Mouse (Mus musculus): ENCODE results near the gene Ppp1r16b. TPM values are rescaled to one million over a fixed set of nuclear protein-coding genes. Genes with fewer than 3 reads are reported as not detected.
A peak's percentile ranks its signal among the peaks of the same experiment; 100 is the strongest.

Gene Ppp1r16b
- polyA plus RNA-seq, 1 experiment from 2014 or later: 6.0 TPM

DNA sequence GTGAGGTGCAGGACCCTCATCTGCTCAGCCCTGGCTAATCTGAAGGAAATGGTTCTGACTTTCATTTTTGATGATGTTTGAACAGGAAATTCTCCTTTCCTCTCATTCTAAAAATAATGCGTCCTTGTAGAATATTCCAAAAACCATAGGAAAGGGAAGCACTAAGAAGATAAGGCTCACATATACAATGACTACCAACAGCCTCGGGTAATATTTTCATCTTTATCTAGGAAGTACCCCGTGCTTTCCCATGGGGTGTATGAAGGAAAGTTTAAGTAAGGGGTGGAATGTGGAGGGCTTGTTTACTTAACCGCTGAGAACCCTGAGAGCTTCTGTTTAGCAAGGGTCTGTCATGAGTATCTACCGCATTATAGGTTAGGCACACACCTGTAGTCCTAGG lies 37.0 kb downstream of the Ppp1r16b start:
- H3K4me3 ChIP-seq (ENCODE audit: low read depth, low read length): no peak overlapping the region
- H3K4me1 ChIP-seq (ENCODE audit: control insufficient read depth, insufficient read depth, low read length): no peaks in the 10 kb centered on the region
- WGBS: 65% methylated on average over 5 of the region's 5 CpGs
- no peak overlapping the region for H3K4me2 ChIP-seq (replicated peaks; ENCODE audit: low read depth, low read length)
- H3K27ac ChIP-seq (ENCODE audit: low read length): no peak overlapping the region
- H3K27me3 ChIP-seq (ENCODE audit: control insufficient read depth, insufficient read depth, low read length): no peaks in the 10 kb centered on the region
- no peaks in the 10 kb centered on the region for H3K36me3 ChIP-seq (ENCODE audit: control insufficient read depth, insufficient read depth, low read length)
- no peak for ATAC-seq (ENCODE audit: insufficient number of reproducible peaks, insufficient read depth, low FRiP score, low read depth)
- no peaks in the 10 kb centered on the region for H3K9me3 ChIP-seq (ENCODE audit: control insufficient read depth, low read depth, low read length)
- H3K9ac ChIP-seq (replicated peaks; ENCODE audit: low read depth, low read length): no peak overlapping the region

DNA sequence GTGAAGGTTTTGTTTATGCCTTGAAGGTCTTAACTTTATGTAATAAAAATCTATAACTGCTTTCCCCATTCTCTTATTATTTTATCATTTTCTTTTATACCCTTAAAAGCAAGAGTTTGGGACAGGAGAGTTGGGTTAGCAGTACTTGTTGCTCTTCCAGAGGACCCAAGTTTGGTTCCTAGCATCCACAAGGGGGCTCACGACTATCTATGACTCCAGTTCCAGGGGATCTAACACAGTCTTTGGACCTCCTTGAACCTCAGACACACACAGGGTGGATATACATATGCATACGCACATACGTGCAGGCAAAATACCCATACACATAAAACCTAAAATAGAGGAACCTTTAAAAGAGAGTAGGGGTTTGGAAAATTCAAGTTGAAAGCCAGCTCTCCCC lies 39.5 kb downstream of the Ppp1r16b start:
- Histone ChIP-seq H3K27ac (ENCODE audit: low read length) (no peak overlapping the region), H3K4me1 (ENCODE audit: control insufficient read depth, insufficient read depth, low read length) (no peaks in the 10 kb centered on the region), H3K4me2 (replicated peaks; ENCODE audit: low read depth, low read length) (no peak overlapping the region), H3K9ac (replicated peaks; ENCODE audit: low read depth, low read length) (no peak overlapping the region), H3K27me3 (ENCODE audit: control insufficient read depth, insufficient read depth, low read length) (no peaks in the 10 kb centered on the region), H3K36me3 (ENCODE audit: control insufficient read depth, insufficient read depth, low read length) (no peaks in the 10 kb centered on the region), H3K9me3 (ENCODE audit: control insufficient read depth, low read depth, low read length) (no peaks in the 10 kb centered on the region), H3K4me3 (ENCODE audit: low read depth, low read length) (no peak overlapping the region)
- ATAC-seq (ENCODE audit: insufficient number of reproducible peaks, insufficient read depth, low FRiP score, low read depth): no peak
- WGBS: 70% methylated on average over 3 of the region's 3 CpGs

- no peaks in the 10 kb centered on the region for H3K27me3 ChIP-seq (ENCODE audit: control insufficient read depth, insufficient read depth, low read length)
- no peak overlapping the region for H3K4me2 ChIP-seq (replicated peaks; ENCODE audit: low read depth, low read length)
- no peaks in the 10 kb centered on the region for H3K4me1 ChIP-seq (ENCODE audit: control insufficient read depth, insufficient read depth, low read length)
- no peak for ATAC-seq (ENCODE audit: insufficient number of reproducible peaks, insufficient read depth, low FRiP score, low read depth)
- WGBS: 88% methylated on average over 6 of the region's 6 CpGs
- no peaks in the 10 kb centered on the region for H3K36me3 ChIP-seq (ENCODE audit: control insufficient read depth, insufficient read depth, low read length)
- H3K9ac ChIP-seq (replicated peaks; ENCODE audit: low read depth, low read length): no peak overlapping the region
- no peak overlapping the region for H3K27ac ChIP-seq (ENCODE audit: low read length)
- H3K4me3 ChIP-seq (ENCODE audit: low read depth, low read length): no peak overlapping the region
- H3K9me3 ChIP-seq (ENCODE audit: control insufficient read depth, low read depth, low read length): no peaks in the 10 kb centered on the region
Measured at GRCm38 (mm10) chr2:158705529-158705928, 40.3 kb downstream of the Ppp1r16b start.

DNA sequence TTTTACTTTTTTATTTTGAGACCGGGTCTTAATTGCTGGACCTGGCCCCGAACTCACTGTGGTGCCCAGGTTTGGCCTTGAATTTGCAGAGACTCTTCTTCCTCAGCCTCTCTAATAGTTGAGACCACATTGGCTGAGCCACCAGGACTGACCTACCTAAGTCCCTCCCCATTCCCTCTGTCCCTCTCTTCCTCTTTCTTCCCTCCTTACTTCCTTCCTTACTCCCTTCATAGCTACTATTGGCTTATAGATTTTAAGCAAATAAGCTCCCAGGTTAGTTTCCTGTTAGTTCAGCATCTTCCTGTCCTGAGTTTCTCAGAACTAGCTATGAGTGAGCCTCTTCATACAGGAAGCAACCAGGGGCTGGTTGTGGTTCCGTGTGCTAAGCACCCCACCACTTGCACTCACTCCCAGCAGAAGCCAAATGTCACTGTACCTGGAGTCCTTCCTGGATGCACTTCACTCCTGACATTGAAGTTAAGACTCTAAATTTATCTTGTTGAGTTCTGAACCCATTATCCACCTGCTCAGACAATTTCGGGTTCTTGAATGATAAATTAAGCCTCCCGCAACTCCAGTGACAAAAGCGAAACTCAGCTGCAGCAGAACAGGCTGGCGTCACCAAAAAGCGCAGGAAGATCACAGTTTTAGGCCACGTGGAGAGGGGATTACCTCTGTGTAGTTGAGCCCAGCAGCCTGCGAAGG lies 41.7 kb downstream of the Ppp1r16b start:
- no peaks in the 10 kb centered on the region for H3K36me3 ChIP-seq (ENCODE audit: control insufficient read depth, insufficient read depth, low read length)
- H3K9ac ChIP-seq (replicated peaks; ENCODE audit: low read depth, low read length): no peak overlapping the region
- no peak overlapping the region for H3K27ac ChIP-seq (ENCODE audit: low read length)
- H3K4me2 ChIP-seq (replicated peaks; ENCODE audit: low read depth, low read length): no peak overlapping the region
- no peaks in the 10 kb centered on the region for H3K9me3 ChIP-seq (ENCODE audit: control insufficient read depth, low read depth, low read length)
- H3K4me1 ChIP-seq (ENCODE audit: control insufficient read depth, insufficient read depth, low read length): no peaks in the 10 kb centered on the region
- H3K27me3 ChIP-seq (ENCODE audit: control insufficient read depth, insufficient read depth, low read length): no peaks in the 10 kb centered on the region
- no peak for ATAC-seq (ENCODE audit: insufficient number of reproducible peaks, insufficient read depth, low FRiP score, low read depth)
- no peak overlapping the region for H3K4me3 ChIP-seq (ENCODE audit: low read depth, low read length)
- WGBS: 83% methylated on average over 10 of the region's 10 CpGs

- 84% methylated on average over 12 of the region's 12 CpGs for WGBS
- Histone ChIP-seq H3K9ac (replicated peaks; ENCODE audit: low read depth, low read length) (no peak overlapping the region), H3K4me3 (ENCODE audit: low read depth, low read length) (no peak overlapping the region), H3K4me2 (replicated peaks; ENCODE audit: low read depth, low read length) (no peak overlapping the region), H3K36me3 (ENCODE audit: control insufficient read depth, insufficient read depth, low read length) (no peaks in the 10 kb centered on the region), H3K27me3 (ENCODE audit: control insufficient read depth, insufficient read depth, low read length) (no peaks in the 10 kb centered on the region), H3K4me1 (ENCODE audit: control insufficient read depth, insufficient read depth, low read length) (no peaks in the 10 kb centered on the region), H3K27ac (ENCODE audit: low read length) (no peak overlapping the region), H3K9me3 (ENCODE audit: control insufficient read depth, low read depth, low read length) (no peaks in the 10 kb centered on the region)
- no peak for ATAC-seq (ENCODE audit: insufficient number of reproducible peaks, insufficient read depth, low FRiP score, low read depth)
Measured at GRCm38 (mm10) chr2:158708121-158708520, 42.9 kb downstream of the Ppp1r16b start.

DNA sequence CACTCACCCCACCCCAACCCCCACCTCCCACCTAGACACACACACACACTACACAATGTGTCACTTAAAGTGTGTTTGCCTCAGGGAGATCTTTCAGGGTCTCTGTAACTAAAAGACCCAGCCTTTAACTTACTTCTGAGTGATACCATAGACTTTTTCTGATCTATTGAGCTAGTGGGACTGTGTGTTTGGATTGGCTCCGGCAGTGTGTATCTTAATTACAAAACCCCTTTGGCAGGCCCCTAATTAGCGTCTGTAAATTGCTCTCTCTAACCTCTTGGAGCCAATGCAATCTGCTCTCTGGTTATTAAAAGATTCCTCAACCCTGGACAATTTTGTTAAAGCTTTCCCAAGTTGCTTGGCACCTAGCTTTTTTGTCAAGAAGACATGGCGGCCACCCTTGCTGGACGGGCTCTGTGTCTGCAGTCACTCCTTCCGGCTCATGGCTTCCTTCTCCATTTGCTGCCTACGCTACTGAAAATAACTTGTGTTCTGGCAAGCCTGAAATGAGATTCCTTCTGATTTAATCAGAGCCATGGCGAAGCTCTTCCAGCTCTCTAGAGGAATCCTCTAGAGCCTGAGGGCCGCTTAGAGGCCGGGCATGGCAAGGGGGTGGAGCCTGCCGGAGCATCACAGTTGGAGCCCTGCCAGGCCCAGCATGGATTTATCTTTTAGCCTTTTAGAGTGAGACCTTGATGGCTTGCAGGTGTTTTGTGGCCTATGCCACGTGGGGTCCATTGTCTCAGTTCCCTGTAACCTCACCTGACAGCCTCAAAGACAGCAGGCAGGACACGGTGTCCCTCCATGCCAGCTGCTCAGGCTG lies 46.9 kb downstream of the Ppp1r16b start:
- H3K9ac ChIP-seq (replicated peaks; ENCODE audit: low read depth, low read length): no peak overlapping the region
- 43% methylated on average over 12 of the region's 12 CpGs for WGBS
- no peaks in the 10 kb centered on the region for H3K27me3 ChIP-seq (ENCODE audit: control insufficient read depth, insufficient read depth, low read length)
- no peak overlapping the region for H3K4me2 ChIP-seq (replicated peaks; ENCODE audit: low read depth, low read length)
- no peaks in the 10 kb centered on the region for H3K9me3 ChIP-seq (ENCODE audit: control insufficient read depth, low read depth, low read length)
- no peaks in the 10 kb centered on the region for H3K36me3 ChIP-seq (ENCODE audit: control insufficient read depth, insufficient read depth, low read length)
- no peak overlapping the region for H3K27ac ChIP-seq (ENCODE audit: low read length)
- no peaks in the 10 kb centered on the region for H3K4me1 ChIP-seq (ENCODE audit: control insufficient read depth, insufficient read depth, low read length)
- no peak overlapping the region for H3K4me3 ChIP-seq (ENCODE audit: low read depth, low read length)
- ATAC-seq (ENCODE audit: insufficient number of reproducible peaks, insufficient read depth, low FRiP score, low read depth): no peak

DNA sequence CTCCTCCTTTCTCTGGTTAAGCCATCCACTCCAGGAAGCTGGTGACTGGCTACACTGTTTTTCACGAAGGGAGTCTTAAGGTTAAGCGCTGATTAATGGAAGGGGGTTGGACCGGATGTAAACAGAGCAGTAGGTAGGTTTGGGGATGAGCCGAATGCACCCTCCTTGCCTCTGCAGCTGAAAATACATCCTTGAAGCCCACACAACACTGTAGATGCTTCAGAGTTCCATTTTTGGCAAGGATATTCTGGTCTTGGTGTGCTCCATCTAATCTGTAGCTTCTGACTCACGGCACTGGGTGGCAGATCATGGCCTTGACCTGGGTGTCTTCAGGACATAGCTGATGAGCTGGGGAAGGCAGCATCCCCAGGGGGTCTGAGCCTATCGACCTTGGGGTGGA lies 49.6 kb downstream of the Ppp1r16b start:
- Histone ChIP-seq H3K27me3 (ENCODE audit: control insufficient read depth, insufficient read depth, low read length) (no peaks in the 10 kb centered on the region), H3K9ac (replicated peaks; ENCODE audit: low read depth, low read length) (no peak overlapping the region), H3K4me2 (replicated peaks; ENCODE audit: low read depth, low read length) (no peak overlapping the region), H3K4me3 (ENCODE audit: low read depth, low read length) (no peak overlapping the region), H3K9me3 (ENCODE audit: control insufficient read depth, low read depth, low read length) (no peaks in the 10 kb centered on the region), H3K4me1 (ENCODE audit: control insufficient read depth, insufficient read depth, low read length) (no peaks in the 10 kb centered on the region), H3K27ac (ENCODE audit: low read length) (no peak overlapping the region), H3K36me3 (ENCODE audit: control insufficient read depth, insufficient read depth, low read length) (no peaks in the 10 kb centered on the region)
- no peak for ATAC-seq (ENCODE audit: insufficient number of reproducible peaks, insufficient read depth, low FRiP score, low read depth)
- 66% methylated on average over 6 of the region's 6 CpGs for WGBS

GRCm38 (mm10) chr2:158716066-158716465 lies 50.9 kb downstream of the Ppp1r16b start:
- no peaks in the 10 kb centered on the region for H3K36me3 ChIP-seq (ENCODE audit: control insufficient read depth, insufficient read depth, low read length)
- H3K9ac ChIP-seq (replicated peaks; ENCODE audit: low read depth, low read length): no peak overlapping the region
- H3K4me1 ChIP-seq (ENCODE audit: control insufficient read depth, insufficient read depth, low read length): no peaks in the 10 kb centered on the region
- 22% methylated on average over 5 of the region's 5 CpGs for WGBS
- no peak overlapping the region for H3K27ac ChIP-seq (ENCODE audit: low read length)
- H3K9me3 ChIP-seq (ENCODE audit: control insufficient read depth, low read depth, low read length): no peaks in the 10 kb centered on the region
- H3K27me3 ChIP-seq (ENCODE audit: control insufficient read depth, insufficient read depth, low read length): no peaks in the 10 kb centered on the region
- H3K4me3 ChIP-seq (ENCODE audit: low read depth, low read length): no peak overlapping the region
- ATAC-seq (ENCODE audit: insufficient number of reproducible peaks, insufficient read depth, low FRiP score, low read depth): peak; percentile 20; the same call in 1 of the 2 replicates
- H3K4me2 ChIP-seq (replicated peaks; ENCODE audit: low read depth, low read length): no peak overlapping the region

All from stomach, embryonic 14.5 days (tissue).